Mouse (Mus musculus) embryo, embryonic 11.5 days (tissue): ENCODE measurements at regions not wholly inside any gene's neighbourhood (a gene's known extent, or its start where the extent isn't known, plus 50 kb on each side); places are given as distances from the start of the nearest gene placed in this dataset.

ENCODE experiments used
- DNase-seq: peaks from one replicate; pipeline ENCODE4 v3.0.0-alpha.2; 2012; ENCODE audit warnings: low read depth, low spot score

GRCm38 (mm10) chr9:101807249-101807648 is 54.4 kb upstream of the 9630041A04Rik start:
- no peak for DNase-seq

- no peak for DNase-seq
Measured at GRCm38 (mm10) chr9:101796718-101797117, 64.9 kb upstream of the 9630041A04Rik start.

- DNase-seq: no peak
Measured at GRCm38 (mm10) chr9:101796063-101796462, 65.6 kb upstream of the 9630041A04Rik start.

GRCm38 (mm10) chr9:101795436-101795835 is 66.2 kb upstream of the 9630041A04Rik start:
- DNase-seq: no peak

- no peak for DNase-seq
Measured at GRCm38 (mm10) chr9:101790936-101791335, 70.7 kb upstream of the 9630041A04Rik start.

- DNase-seq: no peak
Measured at GRCm38 (mm10) chr9:101740949-101741605, 120.6 kb upstream of the 9630041A04Rik start.

GRCm38 (mm10) chr9:101739322-101739721 is 122.3 kb upstream of the 9630041A04Rik start:
- DNase-seq: no peak

- DNase-seq: no peak
Measured at GRCm38 (mm10) chr9:101734271-101734670, 127.4 kb upstream of the 9630041A04Rik start.

- no peak for DNase-seq
Measured at GRCm38 (mm10) chr9:101733611-101734225, 127.9 kb upstream of the 9630041A04Rik start.

- no peak for DNase-seq
Measured at GRCm38 (mm10) chr9:101730136-101730535, 131.5 kb upstream of the 9630041A04Rik start.

GRCm38 (mm10) chr9:101717911-101718310 is 143.7 kb upstream of the 9630041A04Rik start:
- DNase-seq: no peak

- DNase-seq: no peak
Measured at GRCm38 (mm10) chr9:101716326-101716725, 145.3 kb upstream of the 9630041A04Rik start.

- DNase-seq: no peak
Measured at GRCm38 (mm10) chr9:101714805-101715204, 146.8 kb upstream of the 9630041A04Rik start.

- no peak for DNase-seq
Measured at GRCm38 (mm10) chr9:101710611-101711071, 151.0 kb upstream of the 9630041A04Rik start.

GRCm38 (mm10) chr9:101700368-101700767 is 161.3 kb upstream of the 9630041A04Rik start:
- DNase-seq: no peak

GRCm38 (mm10) chr9:101694054-101694453 is 167.6 kb upstream of the 9630041A04Rik start:
- DNase-seq: no peak

GRCm38 (mm10) chr9:101691336-101691735 is 170.3 kb upstream of the 9630041A04Rik start:
- no peak for DNase-seq

- DNase-seq: no peak
Measured at GRCm38 (mm10) chr9:101690916-101691315, 170.7 kb upstream of the 9630041A04Rik start.

- DNase-seq: no peak
Measured at GRCm38 (mm10) chr9:101690402-101690861, 171.2 kb upstream of the 9630041A04Rik start.

GRCm38 (mm10) chr9:101689532-101690401 is 171.9 kb upstream of the 9630041A04Rik start:
- DNase-seq: peak; percentile 90

- no peak for DNase-seq
Measured at GRCm38 (mm10) chr9:101687226-101687625, 174.4 kb upstream of the 9630041A04Rik start.

GRCm38 (mm10) chr9:101677563-101677962 is 184.1 kb upstream of the 9630041A04Rik start:
- no peak for DNase-seq
